Mouse (Mus musculus) stomach, postnatal 0 days (tissue): ENCODE data around the gene Sdf4.

ENCODE experiments used
- CTCF ChIP-seq: IDR thresholded peaks from 2 replicates; pipeline ENCODE4 v1.5.1; 2016; ENCODE audit warnings: antibody characterized with exemption, low read depth, mild to moderate bottlenecking, moderate library complexity
- EP300 ChIP-seq: optimal IDR thresholded peaks from 2 replicates; pipeline ENCODE3; 2016; ENCODE audit warnings: antibody characterized with exemption

GRCm38 (mm10) chr4:155973239-155973638 is 19.4 kb upstream of the Sdf4 start:
- TF ChIP-seq CTCF (peak; percentile 29; the same call in 1 of the 2 replicates), EP300 (no peak)
